Mouse (Mus musculus): Measurements from ENCODE around the gene Nlrp5.
"Not testable (repeated sequence)": the region's sequence is repeated elsewhere in the genome, so short reads cannot be mapped to it uniquely, and the experiment has no call there.

Nlrp5 gene

GRCm38 (mm10) chr7:23385589-23385988 is at the start of gene Nlrp5:
Gene Nlrp5, plus strand, starts transcription at chr7:23385889.
- no peak for DNase-seq

DNA sequence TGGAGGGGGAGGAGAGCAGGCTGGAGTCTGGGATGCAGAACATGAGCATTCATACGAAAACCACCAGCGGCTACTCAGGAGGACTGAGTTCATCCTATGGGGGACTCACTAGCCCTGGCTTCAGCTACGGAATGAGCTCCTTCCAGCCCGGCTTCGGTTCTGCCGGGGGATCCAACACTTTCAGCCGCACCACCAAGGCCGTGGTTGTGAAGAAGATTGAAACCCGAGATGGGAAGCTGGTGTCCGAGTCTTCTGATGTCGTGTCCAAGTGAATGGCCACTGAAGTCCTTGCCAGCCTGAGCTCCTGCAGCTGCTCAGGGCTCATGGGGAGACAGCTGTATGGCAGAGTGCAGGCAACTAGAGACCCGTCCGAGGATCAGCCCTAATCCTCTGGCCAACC is 27.4 kb upstream of the Nlrp5 start:
- DNase-seq: not testable (repeated sequence)

DNA sequence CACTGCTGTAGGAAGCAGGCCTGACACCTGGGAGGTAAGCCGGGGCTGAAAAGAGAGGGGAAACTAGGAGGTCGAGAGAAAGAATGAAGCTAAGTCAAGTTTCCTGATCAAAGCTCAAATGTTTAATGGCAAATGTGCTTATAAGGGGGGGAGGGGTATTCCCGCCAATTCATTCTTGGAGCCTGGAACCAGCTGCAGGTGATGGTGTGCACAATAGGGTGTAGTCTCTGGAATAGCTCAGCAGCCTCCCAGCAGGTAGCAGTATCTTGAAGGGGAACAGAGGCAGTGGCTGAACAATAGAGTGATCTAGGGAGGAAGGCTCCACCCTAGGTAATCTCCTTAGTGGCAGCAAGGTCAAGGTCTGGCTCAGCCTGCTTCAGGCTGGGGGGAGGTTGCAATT is 84.5 kb downstream of the Nlrp5 start:
- not testable (repeated sequence) for DNase-seq

- DNase-seq: not testable (repeated sequence)
These were observed 85.1 kb downstream of the Nlrp5 start for GRCm38 (mm10) chr7:23470832-23471231.

DNA sequence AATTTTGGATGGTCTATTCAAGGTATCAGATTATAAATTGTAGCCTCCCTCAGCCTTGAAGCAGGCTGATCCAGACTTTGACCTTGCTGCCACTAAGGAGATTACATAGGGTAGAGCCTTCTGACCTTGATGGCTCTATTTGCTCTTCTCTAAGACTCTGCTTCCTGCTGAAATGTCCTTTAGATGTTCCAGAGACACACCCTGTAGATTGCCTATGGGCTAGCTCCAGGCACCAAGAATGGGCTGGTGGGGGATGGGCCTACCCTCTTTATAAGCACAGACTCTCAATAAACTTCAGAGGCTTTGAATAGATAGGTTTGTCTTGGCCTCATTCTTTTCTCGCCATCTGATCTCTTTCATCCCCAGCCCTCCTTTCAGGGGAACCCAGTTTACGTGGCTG is 87.2 kb downstream of the Nlrp5 start:
- DNase-seq: not testable (repeated sequence)

Data from lung, postnatal 14 days (tissue).